Mouse (Mus musculus) cerebral cortex, adult 2 months (tissue): ENCODE results near the gene Xirp1.

ENCODE experiments used
- WGBS: fragments of 180-500 bp; shearing (Covaris S2); methylation state at CpG from one replicate; pipeline ENCODE4 v1.1.7; 2018; 5-methylcytosine and 5-hydroxymethylcytosine counted together

The Xirp1 gene

DNA sequence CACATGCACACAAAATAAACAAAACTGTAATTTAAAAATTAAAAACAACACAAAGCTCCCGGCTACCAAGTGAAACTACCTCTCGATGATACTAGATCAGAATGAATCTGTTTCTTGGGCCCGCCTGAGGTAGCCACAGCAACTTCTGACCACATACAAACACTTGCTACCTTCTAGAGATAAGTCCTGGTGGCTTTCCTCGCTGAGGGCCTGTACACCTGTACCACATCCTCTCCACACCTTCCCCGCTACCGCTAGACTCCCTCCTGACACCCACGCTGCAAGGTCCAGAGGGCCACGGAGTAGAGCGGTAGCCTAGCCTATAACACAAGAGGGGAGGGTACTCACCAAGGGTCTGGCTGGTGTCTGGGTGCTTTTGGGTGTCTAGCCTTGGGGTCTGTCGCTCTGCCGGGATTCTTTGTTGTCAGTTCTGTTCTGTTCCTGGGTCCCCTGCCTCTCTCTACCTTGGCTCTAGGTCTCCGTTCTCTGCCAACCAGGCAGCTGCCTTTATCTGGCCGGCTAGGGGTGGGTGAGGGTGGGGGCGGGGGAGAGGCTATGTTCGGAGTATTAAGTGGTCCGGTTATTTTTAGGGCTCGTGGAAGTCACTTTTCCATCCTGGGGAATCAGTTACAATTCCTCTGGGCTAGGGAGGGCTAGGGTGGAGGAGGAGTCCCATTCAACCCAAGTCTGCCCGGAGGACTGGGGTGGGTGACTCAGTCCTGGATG lies at the start of gene Xirp1:
Xirp1 (minus strand) TSS at position 513 of the 726 bp plus-strand sequence.
- 92% methylated on average over 18 of the region's 18 CpGs for WGBS

DNA sequence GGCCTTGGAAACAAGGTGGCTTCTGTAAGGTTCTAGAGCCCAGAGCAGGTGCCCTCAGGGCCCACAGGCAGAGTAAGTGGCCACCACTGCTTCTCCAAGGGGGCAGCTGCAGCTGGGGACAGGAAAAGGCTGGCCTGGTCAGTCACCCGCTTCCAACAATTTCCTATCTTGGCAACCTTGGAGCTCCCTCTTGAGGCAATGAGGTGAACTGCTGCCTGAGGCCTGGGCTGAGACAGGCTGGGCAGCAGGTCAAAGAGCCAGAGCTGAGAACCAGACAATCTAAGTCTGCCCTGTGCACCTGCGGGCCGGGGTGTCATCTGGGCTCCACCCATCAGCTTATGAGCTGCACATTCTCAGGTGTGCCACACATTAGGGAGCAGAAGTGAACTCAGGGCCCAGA lies 49.8 kb upstream of the Xirp1 start:
- WGBS = 19% methylated on average over 3 of the region's 3 CpGs

DNA sequence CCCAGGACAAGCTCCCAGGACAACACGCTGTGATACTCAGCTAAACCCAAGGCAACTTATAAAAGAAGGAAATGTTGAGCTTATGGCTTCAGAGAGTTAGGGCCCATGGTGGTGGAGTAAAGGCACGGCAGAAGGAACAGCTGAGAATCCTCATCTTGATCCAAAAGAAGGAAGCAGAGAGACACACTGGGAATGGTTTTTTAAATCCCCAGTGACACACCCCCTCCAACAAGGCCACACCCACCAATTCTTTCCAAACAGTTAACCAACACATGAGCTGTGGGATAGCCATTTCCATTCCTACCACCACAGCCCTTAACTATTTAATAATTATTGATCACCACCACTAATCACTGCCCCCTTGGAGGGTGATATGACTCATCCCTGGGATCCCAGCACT lies 47.9 kb upstream of the Xirp1 start:
- 79% methylated on average over 2 of the region's 2 CpGs for WGBS

DNA sequence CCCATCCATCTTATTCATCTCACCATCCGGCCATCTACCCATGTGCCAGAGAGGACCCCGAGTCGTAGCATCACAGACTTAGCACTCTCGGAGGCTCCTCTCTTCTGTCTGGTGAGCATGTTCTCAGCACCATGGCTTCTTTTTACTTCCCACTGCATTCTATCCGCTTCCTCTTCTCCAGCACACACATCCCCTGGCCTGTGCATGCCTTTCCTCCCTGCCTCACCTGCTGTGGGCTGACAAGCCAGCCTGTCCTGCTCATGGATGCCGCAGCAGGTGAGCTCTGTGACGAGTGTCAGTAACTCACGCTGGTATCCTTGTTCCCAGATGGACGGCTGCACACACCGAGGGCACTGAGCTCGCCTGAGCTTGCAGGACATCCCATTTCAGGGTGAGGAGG lies 46.4 kb upstream of the Xirp1 start, which contains the start of gene Cx3cr1:
Cx3cr1 (minus strand) TSS at position 101 of the 400 bp plus-strand sequence.
- 90% methylated on average over 11 of the region's 11 CpGs for WGBS

DNA sequence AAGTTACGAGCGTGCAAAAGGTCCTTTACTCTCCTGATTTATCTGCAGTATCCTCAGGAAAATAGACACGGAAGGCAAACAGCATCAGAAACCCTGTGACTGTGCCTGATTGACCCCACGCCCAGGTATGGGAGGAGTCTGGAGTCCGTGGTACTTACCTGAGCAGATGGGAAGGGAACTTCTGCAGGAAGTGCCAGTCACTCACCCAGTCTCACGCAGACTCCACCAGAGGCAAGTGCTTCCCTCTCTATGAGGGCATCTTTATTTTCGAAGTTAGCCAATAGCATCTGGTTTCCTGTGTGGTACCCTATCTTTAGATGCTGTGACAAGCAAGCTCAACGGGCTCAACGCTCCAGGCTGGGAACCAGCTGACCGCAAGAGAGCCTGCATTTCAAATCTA lies 44.6 kb upstream of the Xirp1 start:
- WGBS = 75% methylated on average over 10 of the region's 10 CpGs

DNA sequence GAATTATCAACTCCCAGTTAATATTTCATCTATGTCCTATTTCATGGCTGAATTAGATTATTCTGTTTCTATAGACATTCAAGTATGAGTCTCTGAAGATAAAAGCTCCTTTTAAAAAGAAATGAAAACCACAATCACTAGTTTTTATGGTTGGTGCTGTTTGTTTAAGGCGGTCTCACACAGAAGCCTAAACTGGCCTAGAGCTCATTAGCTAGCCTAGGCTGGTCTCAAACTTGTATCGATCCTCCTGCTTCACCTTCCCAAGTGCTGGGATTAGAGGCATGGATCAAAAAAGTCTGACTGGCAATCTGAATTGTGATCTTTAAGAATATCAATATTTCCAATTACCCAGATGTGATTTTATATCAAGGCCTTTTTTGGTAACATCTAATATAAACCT lies 44.2 kb upstream of the Xirp1 start:
- 85% methylated on average over 2 of the region's 2 CpGs for WGBS

DNA sequence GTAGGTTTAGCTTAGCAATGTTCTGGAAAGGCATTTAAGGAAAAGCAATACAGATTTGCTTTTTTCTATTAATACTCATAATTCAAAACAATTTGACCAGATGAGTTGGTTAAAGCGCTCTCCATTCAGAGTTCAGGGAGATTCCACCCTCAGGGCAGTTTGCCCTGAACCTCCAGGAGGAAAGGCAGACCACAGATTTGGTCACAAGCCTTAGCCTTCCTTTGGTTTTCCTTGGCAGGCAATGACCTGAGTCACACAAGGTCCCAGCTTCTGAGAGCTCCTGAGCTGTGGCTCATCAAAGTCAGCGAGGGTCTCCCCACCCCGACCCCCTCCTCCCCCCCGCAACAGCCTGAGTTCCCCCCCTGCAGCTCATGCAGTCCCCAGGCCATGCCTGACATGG lies 40.9 kb upstream of the Xirp1 start:
- WGBS = 75% methylated on average over 4 of the region's 4 CpGs

DNA sequence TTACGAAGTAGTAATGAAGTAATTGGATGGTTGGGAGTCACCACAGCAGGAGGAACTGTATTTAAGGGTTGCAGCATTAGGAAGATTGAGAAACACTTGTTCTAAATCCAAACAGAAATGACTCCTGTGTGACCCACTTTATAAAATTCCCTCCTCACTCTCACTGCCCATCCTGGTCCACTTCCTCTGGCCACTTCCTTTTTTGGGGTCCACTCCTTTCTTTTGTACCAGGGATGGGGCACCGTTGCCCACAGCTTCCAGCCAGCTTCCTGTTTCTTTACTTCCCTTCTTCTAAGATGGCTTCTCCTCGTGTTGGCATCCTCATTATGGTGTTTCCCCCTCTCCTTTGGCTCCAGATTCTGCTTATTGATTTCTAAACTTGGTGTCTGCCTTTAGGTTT lies 35.3 kb upstream of the Xirp1 start:
- 84% methylated on average over 3 of the region's 3 CpGs for WGBS

DNA sequence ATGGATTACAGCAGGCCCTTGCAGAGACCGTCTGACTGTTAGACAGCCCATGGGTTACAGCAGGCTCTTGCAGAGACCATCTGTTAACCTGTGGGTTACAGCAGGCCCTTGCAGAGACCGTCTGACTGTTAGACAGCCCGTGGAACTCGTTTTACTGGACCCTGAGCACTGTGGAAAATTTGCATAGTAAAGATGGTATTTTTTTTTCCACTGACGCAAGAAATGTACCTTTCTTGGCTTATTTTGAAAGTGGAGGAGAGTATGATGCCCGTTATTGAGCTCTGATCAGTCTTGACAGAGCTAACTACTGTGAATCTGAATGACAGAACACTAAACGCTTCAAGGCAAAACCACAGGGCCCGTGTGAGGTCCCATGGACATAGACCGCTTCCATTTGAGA lies 32.8 kb upstream of the Xirp1 start:
- WGBS = 89% methylated on average over 9 of the region's 9 CpGs

DNA sequence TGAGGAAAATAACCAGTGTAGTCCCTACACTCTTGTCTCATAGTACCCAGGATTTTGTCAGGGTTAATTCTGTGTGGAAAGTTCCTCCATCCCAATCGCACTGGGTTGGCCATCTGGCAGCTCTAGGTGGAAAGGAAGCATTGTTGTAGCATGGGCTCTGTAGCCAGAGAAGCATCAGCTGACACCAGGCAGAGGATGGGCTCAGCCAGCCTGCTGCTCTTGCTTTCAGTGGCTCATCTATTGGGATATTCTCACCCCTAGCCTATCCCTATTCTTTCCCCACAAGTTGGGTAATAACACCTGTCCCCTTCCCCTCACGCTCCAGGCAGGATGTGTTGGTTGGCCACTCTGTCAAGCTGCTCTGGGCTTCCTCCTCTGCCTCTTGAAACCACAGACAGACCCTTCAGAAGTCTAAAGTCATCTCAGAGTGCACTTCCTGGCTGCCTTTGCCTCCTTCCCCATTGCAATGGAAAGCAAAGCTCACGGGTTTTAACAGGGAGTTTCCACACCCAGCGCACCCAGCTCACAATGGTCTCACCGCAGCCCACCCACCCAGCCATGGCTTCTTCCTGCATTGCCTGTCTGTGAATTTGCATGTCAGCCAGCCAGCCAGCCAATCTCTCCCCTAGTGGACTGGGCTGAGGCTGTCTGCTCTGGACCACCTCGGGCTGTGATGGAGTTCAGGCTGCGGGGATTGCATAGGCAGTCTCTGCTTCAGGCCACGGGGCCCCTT lies 31.3 kb upstream of the Xirp1 start:
- WGBS = 55% methylated on average over 8 of the region's 8 CpGs

DNA sequence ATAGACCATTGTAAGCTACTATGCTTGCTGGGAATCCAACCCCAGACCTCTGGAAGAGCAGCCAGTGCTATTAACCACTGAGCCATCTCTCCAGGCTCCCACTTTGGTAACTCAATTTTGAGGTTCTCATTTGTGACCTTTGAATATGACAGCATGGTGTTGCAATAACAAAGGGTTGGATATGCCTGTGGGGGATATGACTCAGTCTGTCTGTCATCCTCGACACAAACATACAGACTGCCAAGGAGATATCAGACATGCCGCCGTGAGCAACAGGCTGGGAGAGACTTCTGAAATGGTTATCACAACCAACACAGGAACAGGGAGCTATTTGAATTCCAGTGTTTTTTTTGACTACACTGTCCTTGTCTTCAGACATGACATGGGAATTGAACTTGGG lies 26.0 kb upstream of the Xirp1 start:
- 77% methylated on average over 3 of the region's 3 CpGs for WGBS

DNA sequence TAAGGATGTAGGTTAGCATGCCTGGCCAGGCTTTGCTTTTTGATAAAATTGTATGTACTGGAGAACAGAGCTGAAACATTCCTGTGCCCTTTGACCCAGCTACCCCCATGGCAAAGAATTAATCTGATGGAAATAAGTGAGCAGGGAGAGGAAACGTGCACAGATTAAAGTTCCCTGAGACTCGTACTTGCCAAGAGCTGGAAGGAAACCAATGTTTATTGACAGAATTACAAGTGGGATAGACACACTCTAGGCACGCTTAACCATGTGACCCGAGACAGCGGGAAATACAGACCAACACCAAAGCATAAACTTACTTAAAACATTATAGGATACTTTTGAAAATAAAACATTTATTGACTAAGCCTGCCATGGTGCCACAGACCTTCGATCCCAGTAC lies 25.1 kb upstream of the Xirp1 start:
- WGBS = 60% methylated on average over 6 of the region's 6 CpGs

DNA sequence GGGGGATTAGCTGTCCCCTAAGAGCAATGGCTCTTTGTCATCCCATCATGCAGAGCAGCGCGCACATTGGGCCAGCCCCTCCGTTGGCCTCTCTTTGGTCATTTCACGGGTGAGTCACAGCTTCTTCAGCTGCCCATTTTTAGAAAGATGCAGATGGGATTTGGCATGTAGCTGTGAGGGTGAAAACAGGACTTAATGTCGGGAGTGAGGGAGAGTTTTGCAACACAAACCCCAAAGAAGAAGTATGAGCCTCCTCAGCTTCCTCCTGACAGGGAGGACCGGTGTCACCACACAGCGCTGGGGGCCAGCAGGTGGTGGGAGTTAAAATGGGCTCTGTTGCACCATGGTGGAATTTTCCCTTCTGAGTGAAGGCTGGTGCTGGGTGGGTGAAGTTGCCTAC lies 19.7 kb upstream of the Xirp1 start:
- 46% methylated on average over 7 of the region's 7 CpGs for WGBS

DNA sequence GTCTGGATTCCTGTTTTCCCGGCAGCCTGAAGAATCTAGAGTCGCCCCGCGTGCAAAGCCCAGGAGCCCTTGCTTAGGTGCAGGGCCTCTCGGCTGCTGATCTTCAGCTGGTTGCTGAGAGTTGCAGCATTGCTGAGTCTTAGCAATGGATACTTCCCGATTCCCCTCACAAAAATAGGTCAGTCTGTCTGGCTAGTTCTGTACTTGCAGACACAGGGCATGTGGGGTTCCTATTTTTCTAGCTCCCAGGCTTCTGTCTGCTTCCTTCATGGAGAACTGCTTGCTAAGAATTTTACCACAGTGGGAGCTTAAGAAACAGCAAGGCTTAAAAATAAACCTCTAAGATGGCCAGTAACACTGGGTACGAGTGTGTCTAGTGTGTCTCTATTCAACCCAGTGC lies 14.0 kb upstream of the Xirp1 start:
- 59% methylated on average over 7 of the region's 7 CpGs for WGBS

DNA sequence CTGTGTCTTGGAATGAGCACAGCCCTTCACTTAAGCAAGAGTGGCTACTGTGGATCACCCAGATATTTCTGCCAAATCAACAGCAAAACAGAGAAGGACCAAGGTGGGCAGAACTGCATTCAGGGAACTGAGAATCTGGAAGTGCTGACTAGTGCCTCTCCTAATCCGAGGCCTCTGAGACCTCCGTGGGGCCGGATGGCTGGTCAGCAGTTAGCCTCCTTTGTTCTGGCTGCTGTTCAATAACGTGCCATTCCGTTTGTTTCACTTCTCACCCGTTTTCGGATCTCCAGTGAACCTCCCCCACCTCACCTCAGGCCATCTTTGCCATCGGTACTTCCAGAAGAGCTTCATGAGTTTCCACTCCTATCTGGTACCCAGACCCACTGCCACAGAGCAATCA lies 11.0 kb upstream of the Xirp1 start:
- 79% methylated on average over 8 of the region's 8 CpGs for WGBS

DNA sequence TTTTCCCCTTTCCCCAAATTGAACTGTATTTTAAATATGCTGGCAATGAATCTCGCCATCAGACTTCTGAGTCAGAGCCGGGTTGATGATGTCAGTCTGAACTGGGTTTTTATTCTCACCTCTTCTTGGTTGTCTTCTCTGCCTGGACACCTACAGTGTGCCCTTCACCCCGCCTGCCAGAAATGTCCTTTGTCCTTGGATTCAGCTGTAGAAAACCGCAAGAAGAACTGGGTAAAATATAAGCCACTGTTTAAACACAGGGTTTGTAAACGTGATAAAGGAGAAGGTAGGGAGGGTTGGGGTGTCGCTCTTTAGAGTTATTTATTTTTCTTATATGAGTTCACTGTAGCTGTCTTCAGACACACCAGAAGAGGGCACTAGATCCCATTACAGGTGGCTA lies 9.3 kb upstream of the Xirp1 start:
- WGBS = 90% methylated on average over 6 of the region's 6 CpGs

DNA sequence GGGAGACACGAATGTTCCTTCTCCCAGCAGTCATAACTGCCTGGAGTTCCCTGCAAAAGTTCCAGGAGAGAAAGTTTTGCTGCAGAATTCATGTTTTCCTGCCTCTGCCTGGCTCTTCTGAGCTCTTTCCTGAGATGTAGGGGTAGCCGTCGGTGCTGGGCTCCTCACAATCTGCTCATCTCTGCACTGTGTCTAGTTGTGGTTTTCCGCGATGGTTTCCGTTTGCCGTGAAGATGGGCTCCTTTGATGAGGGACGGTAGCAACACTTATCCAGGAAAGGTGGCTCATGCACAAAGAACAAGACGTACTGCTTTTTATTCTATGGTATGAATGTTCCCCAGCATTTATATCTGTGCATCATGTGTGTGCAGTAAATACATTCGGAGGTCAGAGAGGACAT lies 7.0 kb upstream of the Xirp1 start:
- 80% methylated on average over 10 of the region's 10 CpGs for WGBS

DNA sequence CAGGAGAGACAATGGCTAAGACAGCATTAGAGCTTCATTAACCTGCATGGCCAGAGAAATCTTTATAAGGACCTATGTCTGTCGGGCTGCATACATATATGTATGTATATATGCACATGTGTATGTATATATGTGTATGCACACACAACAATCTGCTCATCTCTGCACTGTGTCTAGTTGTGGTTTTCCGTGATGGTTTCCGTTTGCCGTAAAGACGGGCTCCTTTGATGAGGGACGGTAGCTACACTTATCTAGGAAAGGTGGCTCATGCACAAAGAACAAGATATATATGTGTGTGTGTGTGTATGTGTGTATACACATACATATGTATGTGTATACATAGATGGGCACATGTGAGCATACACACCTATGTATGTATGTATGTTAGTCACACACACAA lies 6.5 kb upstream of the Xirp1 start:
- WGBS = 95% methylated on average over 6 of the region's 6 CpGs

DNA sequence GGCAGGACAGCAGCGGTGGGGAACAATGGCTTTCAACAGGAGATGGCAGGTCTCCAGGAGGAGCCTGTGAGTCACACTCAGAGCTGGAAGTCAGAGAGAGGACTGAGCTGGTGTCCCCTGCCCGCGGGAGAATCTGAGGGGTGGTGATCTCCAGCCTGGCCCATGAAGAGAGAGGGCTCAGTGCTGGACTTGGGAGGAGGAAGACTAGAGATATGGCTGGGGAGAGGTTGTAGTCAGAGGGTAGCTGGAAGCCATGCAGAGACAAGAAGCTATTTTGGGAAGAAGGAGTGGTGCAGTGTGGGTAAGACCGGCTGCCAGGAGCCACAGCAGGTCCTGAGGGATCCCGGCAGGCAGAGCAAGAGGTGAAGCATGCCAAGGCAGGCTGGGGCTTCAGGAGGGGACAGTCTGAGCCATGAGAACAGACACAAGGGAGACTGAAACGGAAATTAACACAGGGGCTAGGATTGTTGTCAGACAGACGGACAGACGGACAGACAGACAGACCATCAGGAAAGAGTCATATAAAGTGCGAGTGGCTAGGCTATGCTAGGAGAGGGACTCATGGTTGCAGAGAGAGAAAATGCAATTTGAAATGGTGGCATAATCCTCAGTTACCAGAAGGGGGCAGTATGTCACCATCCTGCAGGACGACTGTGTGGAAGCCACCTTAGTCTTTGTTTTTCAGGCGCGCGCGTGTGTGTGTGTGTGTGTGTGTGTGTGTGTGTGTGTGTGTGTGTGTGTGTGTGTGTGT lies 4.2 kb upstream of the Xirp1 start:
- WGBS = 8% methylated on average over 14 of the region's 14 CpGs

DNA sequence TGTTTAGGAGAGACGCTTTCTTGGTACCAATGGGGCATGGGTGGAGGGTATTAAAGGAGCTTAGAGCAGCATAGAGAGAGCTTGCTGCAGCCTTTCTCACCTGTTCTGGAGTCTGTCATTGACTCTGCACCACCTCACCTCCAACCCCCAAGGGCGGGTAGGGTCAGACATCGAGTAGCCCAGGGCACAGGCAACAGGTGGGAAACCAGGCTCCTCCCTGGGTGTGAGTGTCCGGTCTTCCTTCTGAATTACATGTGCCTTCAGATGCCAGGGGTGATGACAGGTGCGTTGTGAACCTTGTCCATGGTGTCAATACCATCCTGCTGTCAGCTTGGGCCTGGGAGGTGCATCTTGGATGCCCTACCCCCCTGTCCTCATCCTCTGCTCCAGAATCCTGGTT lies 1.2 kb upstream of the Xirp1 start:
- WGBS = 87% methylated on average over 5 of the region's 5 CpGs

DNA sequence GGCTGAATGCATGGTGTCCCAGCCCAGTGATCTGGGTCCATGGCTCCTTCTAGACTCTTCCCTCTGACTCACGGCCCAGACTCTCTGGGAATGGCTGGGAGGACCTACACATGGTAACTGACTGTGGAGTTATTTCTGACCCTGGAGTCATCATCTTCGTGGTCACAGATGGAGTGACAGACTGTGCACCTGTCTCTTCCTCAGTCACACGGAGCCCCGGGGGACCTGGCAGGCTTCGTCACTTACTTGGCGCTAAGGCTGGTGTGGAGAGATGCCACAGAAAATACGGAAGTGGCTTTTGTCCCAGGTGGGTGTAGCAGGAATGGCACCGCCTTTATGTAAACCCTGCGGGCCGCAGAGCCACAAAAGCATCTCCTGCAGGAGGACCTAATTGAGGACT lies 773 bp upstream of the Xirp1 start:
- WGBS = 52% methylated on average over 10 of the region's 10 CpGs

DNA sequence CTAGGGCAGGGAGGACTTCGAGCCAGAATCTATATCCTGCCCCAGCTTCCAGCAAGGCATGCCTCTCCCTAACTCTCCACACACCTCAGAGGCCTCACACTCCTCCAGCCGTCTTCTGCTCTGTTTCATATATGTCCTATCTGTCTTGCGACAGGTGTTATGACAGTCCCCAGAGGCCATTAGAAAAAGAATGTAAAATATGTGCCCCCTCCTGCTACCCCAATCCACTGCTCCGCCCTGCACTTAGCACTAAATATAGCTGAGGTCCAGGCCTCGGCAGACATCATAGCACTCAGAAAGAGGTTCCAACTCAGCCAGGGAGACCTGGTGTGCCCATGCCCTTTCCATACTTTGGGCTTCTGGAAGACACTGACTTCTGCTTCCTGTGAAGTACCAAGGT lies 2.2 kb downstream of the Xirp1 start:
- 83% methylated on average over 5 of the region's 5 CpGs for WGBS
